Mouse (Mus musculus): ENCODE results near the gene Nipsnap3b. TPM values are rescaled to one million over a fixed set of nuclear protein-coding genes. Genes with fewer than 3 reads are reported as not detected.

Nipsnap3b gene
- polyA plus RNA-seq (2012; fragmentation: generic; extraction: Trizol) = 15.9 TPM

GRCm38 (mm10) chr4:53011732-53012361 is at the start of gene Nipsnap3b:
TSS of gene Nipsnap3b (plus strand) at chr4:53011880.
- no peak for TF ChIP-seq USF1 (IDR thresholded peaks at IDR 0.05; ENCODE audit: low read depth)
- peak; percentile 36 for TF ChIP-seq POLR2AphosphoS2 (IDR thresholded peaks at IDR 0.05; ENCODE audit: insufficient read length, low read depth)
- TF ChIP-seq POLR2A (IDR thresholded peaks at IDR 0.05; ENCODE audit: insufficient read length, low read depth) = peak; percentile 63
- no peaks in the 10 kb centered on the region for H3K79me2 ChIP-seq (ENCODE audit: control insufficient read depth, insufficient read depth)

DNA sequence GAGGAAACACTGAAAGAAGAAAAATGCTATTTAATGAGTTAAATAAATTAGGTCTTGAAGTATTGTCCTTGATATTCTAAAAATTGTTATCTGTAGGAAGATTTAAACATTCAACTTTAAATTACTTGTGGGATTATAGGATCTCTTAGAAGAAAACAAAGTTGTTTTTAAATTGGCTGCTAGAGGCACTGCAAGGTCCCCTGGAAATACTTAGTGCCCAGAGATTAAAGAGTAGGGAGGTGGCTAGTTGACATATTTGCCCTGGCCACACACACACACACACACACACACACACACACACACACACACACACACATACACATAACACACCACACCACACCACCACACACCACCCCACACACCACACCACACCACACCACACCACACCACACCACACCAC is 47.4 kb upstream of the Nipsnap3b start, which contains the start of gene Olfr270:
Olfr270 (plus strand) TSS at position 301 of the 400 bp plus-strand sequence.
- H3K79me2 ChIP-seq (ENCODE audit: control insufficient read depth, insufficient read depth) = no peaks in the 10 kb centered on the region
- TF ChIP-seq E2F4 (IDR thresholded peaks at IDR 0.05; ENCODE audit: insufficient read depth) (no peak), CEBPB (IDR thresholded peaks at IDR 0.05; ENCODE audit: insufficient read depth, poor library complexity, severe bottlenecking) (no peak), REST (IDR thresholded peaks at IDR 0.05; ENCODE audit: insufficient read depth, insufficient read length) (no peak), POLR2AphosphoS2 (IDR thresholded peaks at IDR 0.05; ENCODE audit: insufficient read length, low read depth) (no peak), POLR2A (IDR thresholded peaks at IDR 0.05; ENCODE audit: insufficient read length, low read depth) (no peak), USF1 (IDR thresholded peaks at IDR 0.05; ENCODE audit: low read depth) (no peak), MAX (IDR thresholded peaks at IDR 0.05; ENCODE audit: low read depth) (no peak)
- H3K4me3 ChIP-seq = no peak within 1 kb of the TSS
- H3K27me3 ChIP-seq (ENCODE audit: control insufficient read depth, insufficient read depth, insufficient read length) = no peaks in the 10 kb centered on the region
- H3ac ChIP-seq (ENCODE audit: control insufficient read depth, insufficient read length) = no peak within 1 kb of the TSS
- no peak within 1 kb of the TSS for H3K4me2 ChIP-seq (ENCODE audit: low read depth)
- no peaks in the 10 kb centered on the region for H3K36me3 ChIP-seq (ENCODE audit: control insufficient read depth, insufficient read depth)

More at GRCm38 (mm10) chr4:53011732-53012361, at the start of gene Nipsnap3b:
- H3K36me3 ChIP-seq (ENCODE audit: control insufficient read depth, insufficient read depth) = peaks cover 9% of the 10 kb centered on the region
- peak within 1 kb of the TSS; percentile 80 for H3K4me2 ChIP-seq (ENCODE audit: low read depth)
- H3ac ChIP-seq (ENCODE audit: control insufficient read depth, insufficient read length) = no peak within 1 kb of the TSS
- H3K4me3 ChIP-seq = peak within 1 kb of the TSS; percentile 24
- H3K27me3 ChIP-seq (ENCODE audit: control insufficient read depth, insufficient read depth, insufficient read length) = no peaks in the 10 kb centered on the region

DNA sequence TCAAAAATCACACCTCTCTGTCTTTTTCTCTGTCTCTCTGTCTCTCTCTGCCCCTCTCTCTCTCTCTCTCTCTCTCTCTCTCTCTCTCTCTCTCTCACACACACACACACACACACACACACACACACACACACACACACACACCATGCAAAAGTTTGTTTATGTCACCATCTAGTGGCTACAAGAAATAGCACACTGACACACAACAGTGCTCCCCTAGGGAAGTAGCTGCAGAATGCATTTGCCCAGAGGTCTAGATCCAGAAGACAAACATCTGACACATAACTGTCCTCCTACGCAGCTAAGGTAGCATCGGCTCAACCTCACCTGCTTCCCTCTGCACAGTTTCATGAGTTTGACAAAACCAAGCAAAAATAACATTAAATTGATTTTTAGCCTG is 26.5 kb upstream of the Nipsnap3b start:
- H3K79me2 ChIP-seq (ENCODE audit: control insufficient read depth, insufficient read depth) = no peaks in the 10 kb centered on the region
- TF ChIP-seq POLR2A (IDR thresholded peaks at IDR 0.05; ENCODE audit: insufficient read length, low read depth) (no peak), POLR2AphosphoS2 (IDR thresholded peaks at IDR 0.05; ENCODE audit: insufficient read length, low read depth) (no peak), MAX (IDR thresholded peaks at IDR 0.05; ENCODE audit: low read depth) (no peak), TCF12 (IDR thresholded peaks at IDR 0.05; ENCODE audit: insufficient read depth, poor library complexity, severe bottlenecking) (no peak), MYOD1 (IDR thresholded peaks at IDR 0.05; ENCODE audit: control insufficient read depth in 1 of 3, insufficient read length in 2 of 3, low read depth in 2 of 3) (no peak), MYOG (IDR thresholded peaks at IDR 0.05; ENCODE audit: control insufficient read depth in 1 of 3, insufficient read depth in 1 of 3, insufficient read length in 2 of 3, low read depth in 2 of 3) (no peak), TCF3 (IDR thresholded peaks at IDR 0.05; ENCODE audit: insufficient read length, low read depth) (no peak), E2F4 (IDR thresholded peaks at IDR 0.05; ENCODE audit: insufficient read depth) (no peak), REST (IDR thresholded peaks at IDR 0.05; ENCODE audit: insufficient read depth, insufficient read length) (no peak), USF1 (IDR thresholded peaks at IDR 0.05; ENCODE audit: low read depth) (no peak), CEBPB (IDR thresholded peaks at IDR 0.05; ENCODE audit: insufficient read depth, poor library complexity, severe bottlenecking) (no peak), SRF (IDR thresholded peaks at IDR 0.05; ENCODE audit: control insufficient read depth, insufficient read length, low read depth) (no peak)
- no peak overlapping the region for H3K4me3 ChIP-seq
- H3K4me2 ChIP-seq (ENCODE audit: low read depth) = no peak overlapping the region
- no peaks in the 10 kb centered on the region for H3K27me3 ChIP-seq (ENCODE audit: control insufficient read depth, insufficient read depth, insufficient read length)
- no peak overlapping the region for H3ac ChIP-seq (ENCODE audit: control insufficient read depth, insufficient read length)
- no peaks in the 10 kb centered on the region for H3K36me3 ChIP-seq (ENCODE audit: control insufficient read depth, insufficient read depth)

DNA sequence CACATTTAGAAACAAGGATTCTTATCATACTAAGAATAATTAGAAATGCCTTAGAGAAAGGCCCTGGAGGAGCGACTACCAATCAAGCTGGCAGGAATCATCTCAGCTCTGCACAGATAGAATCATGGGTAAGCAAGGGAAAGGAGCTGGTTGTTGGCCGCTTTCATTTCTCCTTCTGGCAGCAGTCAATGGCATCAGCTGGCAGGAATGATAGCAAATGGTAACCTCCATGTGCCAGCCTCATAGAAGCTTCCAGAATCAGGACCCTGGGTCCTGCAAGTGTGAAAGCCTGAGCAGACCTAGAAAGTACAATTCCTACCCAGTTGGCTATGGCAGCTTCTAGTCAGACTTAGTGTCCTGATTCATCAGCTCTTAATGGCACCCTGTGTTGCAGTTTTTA is 25.4 kb upstream of the Nipsnap3b start:
- TF ChIP-seq USF1 (IDR thresholded peaks at IDR 0.05; ENCODE audit: low read depth) (no peak), MAX (IDR thresholded peaks at IDR 0.05; ENCODE audit: low read depth) (no peak), POLR2AphosphoS2 (IDR thresholded peaks at IDR 0.05; ENCODE audit: insufficient read length, low read depth) (no peak), REST (IDR thresholded peaks at IDR 0.05; ENCODE audit: insufficient read depth, insufficient read length) (no peak), TCF3 (IDR thresholded peaks at IDR 0.05; ENCODE audit: insufficient read length, low read depth) (no peak), MYOD1 (IDR thresholded peaks at IDR 0.05; ENCODE audit: control insufficient read depth in 1 of 3, insufficient read length in 2 of 3, low read depth in 2 of 3) (no peak), E2F4 (IDR thresholded peaks at IDR 0.05; ENCODE audit: insufficient read depth) (no peak), POLR2A (IDR thresholded peaks at IDR 0.05; ENCODE audit: insufficient read length, low read depth) (no peak), TCF12 (IDR thresholded peaks at IDR 0.05; ENCODE audit: insufficient read depth, poor library complexity, severe bottlenecking) (no peak), MYOG (IDR thresholded peaks at IDR 0.05; ENCODE audit: control insufficient read depth in 1 of 3, insufficient read depth in 1 of 3, insufficient read length in 2 of 3, low read depth in 2 of 3) (no peak), SRF (IDR thresholded peaks at IDR 0.05; ENCODE audit: control insufficient read depth, insufficient read length, low read depth) (no peak), CEBPB (IDR thresholded peaks at IDR 0.05; ENCODE audit: insufficient read depth, poor library complexity, severe bottlenecking) (no peak)
- Histone ChIP-seq H3K36me3 (ENCODE audit: control insufficient read depth, insufficient read depth) (no peaks in the 10 kb centered on the region), H3K4me2 (ENCODE audit: low read depth) (no peak overlapping the region), H3ac (ENCODE audit: control insufficient read depth, insufficient read length) (no peak overlapping the region), H3K79me2 (ENCODE audit: control insufficient read depth, insufficient read depth) (no peaks in the 10 kb centered on the region), H3K27me3 (ENCODE audit: control insufficient read depth, insufficient read depth, insufficient read length) (no peaks in the 10 kb centered on the region), H3K4me3 (no peak overlapping the region)

DNA sequence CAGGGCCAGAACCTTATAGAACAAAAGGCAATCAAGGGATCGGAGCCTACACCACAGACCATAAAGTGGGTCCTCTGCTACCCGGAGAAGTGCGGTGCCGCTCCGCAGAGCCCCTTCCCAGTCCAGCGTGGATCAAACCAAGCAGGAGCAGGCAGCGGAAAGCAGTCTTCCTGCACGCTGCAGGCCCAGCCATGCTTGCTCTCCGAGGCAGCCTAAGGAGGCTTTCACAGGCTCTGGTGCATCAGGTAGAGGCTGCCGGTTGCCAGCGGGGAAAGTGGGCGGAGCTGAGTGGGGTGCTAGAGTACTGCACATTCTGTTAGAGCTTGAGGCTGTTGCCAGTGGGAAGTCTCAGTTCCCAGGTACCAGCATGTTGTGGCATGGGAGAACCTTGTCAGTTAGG is 22.4 kb upstream of the Nipsnap3b start, which contains the start of gene Nipsnap3a:
Nipsnap3a (plus strand) TSS at position 25 of the 400 bp plus-strand sequence.
- Histone ChIP-seq H3K4me3 (no peak within 1 kb of the TSS), H3K79me2 (ENCODE audit: control insufficient read depth, insufficient read depth) (no peaks in the 10 kb centered on the region)
- TF ChIP-seq POLR2A (IDR thresholded peaks at IDR 0.05; ENCODE audit: insufficient read length, low read depth) = no peak
- no peak for TF ChIP-seq USF1 (IDR thresholded peaks at IDR 0.05; ENCODE audit: low read depth)

More for the DNA sequence above, 22.4 kb upstream of the Nipsnap3b start, which contains the start of gene Nipsnap3a:
- Histone ChIP-seq H3ac (ENCODE audit: control insufficient read depth, insufficient read length) (no peak within 1 kb of the TSS), H3K36me3 (ENCODE audit: control insufficient read depth, insufficient read depth) (no peaks in the 10 kb centered on the region), H3K27me3 (ENCODE audit: control insufficient read depth, insufficient read depth, insufficient read length) (no peaks in the 10 kb centered on the region), H3K4me2 (ENCODE audit: low read depth) (no peak within 1 kb of the TSS)
